ENCODE assay signal across 8 mouse cellular contexts in the genomic region with DNA sequence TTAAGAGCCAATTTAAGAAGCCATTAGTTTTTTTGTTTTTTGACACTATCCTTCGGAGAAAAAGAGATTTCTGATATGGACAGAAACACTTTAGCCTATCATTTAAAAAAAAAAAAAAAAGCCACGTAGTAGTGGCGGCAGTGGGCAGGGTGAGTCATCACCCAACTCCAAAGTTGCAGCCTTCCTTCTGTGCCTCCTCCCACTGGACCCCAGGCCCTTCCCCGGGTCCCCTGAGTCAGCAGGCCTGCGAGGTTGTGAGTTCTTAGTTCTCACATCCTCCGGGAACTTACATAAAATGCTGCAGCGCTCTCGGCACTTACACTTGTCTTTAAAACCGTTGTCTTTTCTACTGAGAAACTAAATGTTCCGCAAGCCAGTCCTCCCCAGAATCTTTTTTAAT. TPM values are rescaled to one million over a fixed set of nuclear protein-coding genes. Genes with fewer than 3 reads are reported as not detected.
DNase-seq lines count a peak whose midpoint lies in the region; ATAC-seq and TF ChIP-seq lines count a peak whose summit lies in the region.

No protein-coding gene starts in this region.

- no peaks in the 10 kb centered on the region for H3K27me3 ChIP-seq in erythroblast, embryonic 14.5 days (ENCODE audit: control insufficient read depth)
- no peaks in the 10 kb centered on the region for H3K27me3 ChIP-seq in embryonic facial prominence, embryonic 15.5 days
- no peaks in the 10 kb centered on the region for H3K27me3 ChIP-seq in heart, postnatal 0 days (ENCODE audit: control insufficient read depth, insufficient read depth, low read length)
- H3K27me3 ChIP-seq in stomach, embryonic 15.5 days (replicated peaks): no peaks in the 10 kb centered on the region

- peaks cover 40% of the 10 kb centered on the region for H3K4me1 ChIP-seq in erythroblast, embryonic 14.5 days (ENCODE audit: control insufficient read depth)
- peaks cover 24% of the 10 kb centered on the region; the same call in 1 of the 2 replicates for H3K4me1 ChIP-seq in embryonic facial prominence, embryonic 15.5 days
- peaks cover 27% of the 10 kb centered on the region for H3K4me1 ChIP-seq in heart, postnatal 0 days (ENCODE audit: control insufficient read depth, insufficient read depth)
- peaks cover 9% of the 10 kb centered on the region for H3K4me1 ChIP-seq in stomach, embryonic 15.5 days

- H3K9ac ChIP-seq in embryonic facial prominence, embryonic 15.5 days: 0 out of 2 replicates have a peak overlapping the region, but pooled peaks have one; percentile 15
- no peak overlapping the region; the same call in 1 of the 2 replicates for H3K9ac ChIP-seq in heart, postnatal 0 days (replicated peaks; ENCODE audit: low read depth, low read length)
- H3K9ac ChIP-seq in stomach, embryonic 15.5 days: no peak overlapping the region

- no peaks in the 10 kb centered on the region for H3K36me3 ChIP-seq in erythroblast, embryonic 14.5 days (ENCODE audit: control insufficient read depth)
- no peaks in the 10 kb centered on the region for H3K36me3 ChIP-seq in embryonic facial prominence, embryonic 15.5 days
- no peaks in the 10 kb centered on the region for H3K36me3 ChIP-seq in heart, postnatal 0 days (replicated peaks; ENCODE audit: control insufficient read depth, insufficient read depth, low read length)
- no peaks in the 10 kb centered on the region for H3K36me3 ChIP-seq in macrophage (ENCODE audit: inconsistent target)
- H3K36me3 ChIP-seq in stomach, embryonic 15.5 days: no peaks in the 10 kb centered on the region

- no peak for ATAC-seq in erythroblast, adult 5-6 weeks (replicated peaks; ENCODE audit: low FRiP score, poor library complexity, severe bottlenecking)
- ATAC-seq in embryonic facial prominence, embryonic 15.5 days (ENCODE audit: insufficient number of reproducible peaks, low FRiP score, low TSS enrichment, low read depth): no peak
- ATAC-seq in heart, postnatal 0 days (ENCODE audit: insufficient read depth, low read depth): no peak
- no peak for ATAC-seq in stomach, embryonic 15.5 days (ENCODE audit: insufficient read depth, low FRiP score, low read depth)

- no peak for TF ChIP-seq CTCF in heart, postnatal 0 days (IDR thresholded peaks at IDR 0.05; ENCODE audit: low read depth)
- no peak for TF ChIP-seq CTCF in left cerebral cortex, adult 2 months (IDR thresholded peaks at IDR 0.05)

- 10% methylated on average over 10 of the region's 10 CpGs for WGBS in embryonic facial prominence, embryonic 15.5 days
- 10% methylated on average over 10 of the region's 10 CpGs for WGBS in heart, postnatal 0 days
- WGBS in macrophage (ENCODE audit: missing documents): 5% methylated on average over 9 of the region's 10 CpGs
- WGBS in stomach, embryonic 15.5 days: 9% methylated on average over 10 of the region's 10 CpGs

- no peaks in the 10 kb centered on the region for H3K9me3 ChIP-seq in erythroblast, embryonic 14.5 days (ENCODE audit: control insufficient read depth, low read length)
- H3K9me3 ChIP-seq in embryonic facial prominence, embryonic 15.5 days (replicated peaks): no peaks in the 10 kb centered on the region
- no peaks in the 10 kb centered on the region for H3K9me3 ChIP-seq in heart, postnatal 0 days (replicated peaks; ENCODE audit: control insufficient read depth, low read length)
- H3K9me3 ChIP-seq in stomach, embryonic 15.5 days: no peaks in the 10 kb centered on the region

- H3K79me2 ChIP-seq in macrophage (ENCODE audit: inconsistent target): peaks cover 64% of the 10 kb centered on the region

- intact Hi-C loops in left cerebral cortex, adult 2 months (cut with DNase I): no loop called here

- peak overlapping the region; percentile 66 for H3K4me2 ChIP-seq in embryonic facial prominence, embryonic 15.5 days (replicated peaks)
- peak overlapping the region; percentile 72 for H3K4me2 ChIP-seq in heart, postnatal 0 days (ENCODE audit: low read depth, low read length)
- H3K4me2 ChIP-seq in stomach, embryonic 15.5 days: peak overlapping the region; percentile 84

- DNase-seq in Muller cell, postnatal 12 days (ENCODE audit: inconsistent ontology term): peak; percentile 93
- peak; percentile 38 for DNase-seq in heart, postnatal 0 days (ENCODE audit: low spot score)
- peak; percentile 37 to 62 for DNase-seq in left cerebral cortex, adult 2 months (ENCODE audit: extremely low spot score in 1 of 2, low spot score in 2 of 2)

- no peak for TF ChIP-seq EP300 in heart, postnatal 0 days (IDR thresholded peaks at IDR 0.05; ENCODE audit: low read depth)

- H3K4me3 ChIP-seq in erythroblast, embryonic 14.5 days (replicated peaks): peak overlapping the region; percentile 85
- H3K4me3 ChIP-seq in embryonic facial prominence, embryonic 15.5 days (replicated peaks): peak overlapping the region; percentile 85
- peak overlapping the region; percentile 90 for H3K4me3 ChIP-seq in heart, postnatal 0 days (ENCODE audit: low read depth, low read length)
- peak overlapping the region; percentile 78 for H3K4me3 ChIP-seq in left cerebral cortex, adult 2 months
- peak overlapping the region; percentile 91 for H3K4me3 ChIP-seq in macrophage (ENCODE audit: inconsistent target)
- peak overlapping the region; percentile 23 for H3K4me3 ChIP-seq in stomach, embryonic 15.5 days (replicated peaks)

- H3K27ac ChIP-seq in embryonic facial prominence, embryonic 15.5 days (replicated peaks): peak overlapping the region; percentile 51
- 0 out of 2 replicates have a peak overlapping the region, but pooled peaks have one; percentile 11 for H3K27ac ChIP-seq in heart, postnatal 0 days (ENCODE audit: low read depth)
- H3K27ac ChIP-seq in left cerebral cortex, adult 2 months: peak overlapping the region; percentile 83
- peak overlapping the region; percentile 92 for H3K27ac ChIP-seq in macrophage
- peak overlapping the region; percentile 36; the same call in 1 of the 2 replicates for H3K27ac ChIP-seq in stomach, embryonic 15.5 days

RNA-seq across cellular contexts. Expression of a gene that starts 2.0 kb away (rescaled TPM):
- 0.11 and 0.17 TPM in 2 replicates for polyA plus RNA-seq in erythroblast, embryonic 14.5 days (2012)
- 8.4 and 11.7 TPM in 2 replicates for total RNA-seq in erythroblast, adult 5-6 weeks (2015; ENCODE audit: low replicate concordance)
- 4.9 and 17.6 TPM in 2 replicates for total RNA-seq in erythroblast, adult 5-6 weeks (2017; ENCODE audit: low replicate concordance)
- 58.1 and 60.2 TPM in 2 replicates for polyA plus RNA-seq in embryonic facial prominence, embryonic 15.5 days (2015; fragmentation: Nextera tagmentation; extraction: Ambion mirVana)
- total RNA-seq in heart, postnatal 0 days (2014; rRNA removed; ENCODE audit: low replicate concordance): 36.2 and 51.0 TPM in 2 replicates
- polyA plus RNA-seq in heart, postnatal 0 days (2015; fragmentation: Nextera tagmentation; extraction: Ambion mirVana): 30.1 and 33.6 TPM in 2 replicates
- 10 to 100 TPM; 70.5 to 71.3 TPM for total RNA-seq in left cerebral cortex, adult 2 months (2021)
- total RNA-seq in macrophage (2018; cell fraction: chromatin; rRNA removed): 100 to 1,000 TPM; 134 to 771 (median 241) TPM
- 100 to 1,000 TPM in 22 of 26 experiments, 10 to 100 TPM in 4; 89.7 to 358 (median 144) TPM for total RNA-seq in macrophage (2018; cell fraction: cytosol; rRNA removed)
- 100 to 1,000 TPM; 123 to 661 (median 273) TPM for total RNA-seq in macrophage (2018; cell fraction: nucleus; rRNA removed)
- 73.3 to 115 TPM (median 94.8 TPM) in 3 replicates for polyA plus RNA-seq in macrophage (2018)
- 48.8 and 51.1 TPM in 2 replicates for polyA plus RNA-seq in stomach, embryonic 15.5 days (2015; fragmentation: Nextera tagmentation; extraction: Ambion mirVana)

RNA-seq across cellular contexts. Expression of a gene that starts 33.5 kb away (rescaled TPM):
- 1.0 and 1.3 TPM in 2 replicates for polyA plus RNA-seq in erythroblast, embryonic 14.5 days (2012)
- 3.5 and 6.3 TPM in 2 replicates for total RNA-seq in erythroblast, adult 5-6 weeks (2015; ENCODE audit: low replicate concordance)
- total RNA-seq in erythroblast, adult 5-6 weeks (2017; ENCODE audit: low replicate concordance): 8.3 and 11.6 TPM in 2 replicates
- polyA plus RNA-seq in embryonic facial prominence, embryonic 15.5 days (2015; fragmentation: Nextera tagmentation; extraction: Ambion mirVana): 40.1 and 41.5 TPM in 2 replicates
- 5.7 and 11.4 TPM in 2 replicates for total RNA-seq in heart, postnatal 0 days (2014; rRNA removed; ENCODE audit: low replicate concordance)
- 19.6 and 20.0 TPM in 2 replicates for polyA plus RNA-seq in heart, postnatal 0 days (2015; fragmentation: Nextera tagmentation; extraction: Ambion mirVana)
- total RNA-seq in left cerebral cortex, adult 2 months (2021): 10 to 100 TPM; 29.8 to 29.9 TPM
- 10 to 100 TPM; 17.2 to 46.0 (median 31.6) TPM for total RNA-seq in macrophage (2018; cell fraction: chromatin; rRNA removed)
- 10 to 100 TPM; 16.1 to 25.7 (median 21.2) TPM for total RNA-seq in macrophage (2018; cell fraction: cytosol; rRNA removed)
- total RNA-seq in macrophage (2018; cell fraction: nucleus; rRNA removed): 10 to 100 TPM; 13.2 to 30.4 (median 19.6) TPM
- 15.0 to 36.4 TPM (median 28.2 TPM) in 3 replicates for polyA plus RNA-seq in macrophage (2018)
- 38.8 and 39.3 TPM in 2 replicates for polyA plus RNA-seq in stomach, embryonic 15.5 days (2015; fragmentation: Nextera tagmentation; extraction: Ambion mirVana)

Comparison
In these comparisons a context has a peak if more than half of its experiments do, and no peak if none do; other contexts are left out.
1. H3K4me3 ChIP-seq: peak in every context shown above with its lines; median percentile 91 in macrophage; 90 in heart, postnatal 0 days; 85 in erythroblast, embryonic 14.5 days; 85 in embryonic facial prominence, embryonic 15.5 days; 78 in left cerebral cortex, adult 2 months; 23 in stomach, embryonic 15.5 days.
2. DNase-seq: peak in every context shown above with its lines; median percentile 93 in Muller cell, postnatal 12 days; 50 in left cerebral cortex, adult 2 months; 38 in heart, postnatal 0 days.
3. H3K27ac ChIP-seq: peak in every context shown above with its lines; median percentile 92 in macrophage; 83 in left cerebral cortex, adult 2 months; 51 in embryonic facial prominence, embryonic 15.5 days; 36 in stomach, embryonic 15.5 days; 11 in heart, postnatal 0 days.
4. RNA of a gene that starts 2.0 kb away (polyA plus RNA-seq): 73.3 to 115 TPM in macrophage, 58.1 to 60.2 TPM in embryonic facial prominence, embryonic 15.5 days, 48.8 to 51.1 TPM in stomach, embryonic 15.5 days and 30.1 to 33.6 TPM in heart, postnatal 0 days; 0.11 to 0.17 TPM in erythroblast, embryonic 14.5 days; every median in the first group is over 10 times any median in the second.
5. Peak in every context shown above with its lines, with median percentiles within 50 percentile points of each other: H3K4me2 ChIP-seq.